Mouse (Mus musculus): Measurements from ENCODE around the gene Amotl2.
"Not testable (repeated sequence)": the region's sequence is repeated elsewhere in the genome, so short reads cannot be mapped to it uniquely, and the experiment has no call there.

Gene Amotl2

GRCm38 (mm10) chr9:102734739-102735075, 18.2 kb downstream of the Amotl2 start:
- DNase-seq (ENCODE audit: low read depth) = no peak

GRCm38 (mm10) chr9:102735231-102735630, 18.8 kb downstream of the Amotl2 start:
- no peak for DNase-seq (ENCODE audit: low read depth)

- DNase-seq (ENCODE audit: low read depth) = no peak
These were observed 19.5 kb downstream of the Amotl2 start for GRCm38 (mm10) chr9:102735996-102736395.

DNA sequence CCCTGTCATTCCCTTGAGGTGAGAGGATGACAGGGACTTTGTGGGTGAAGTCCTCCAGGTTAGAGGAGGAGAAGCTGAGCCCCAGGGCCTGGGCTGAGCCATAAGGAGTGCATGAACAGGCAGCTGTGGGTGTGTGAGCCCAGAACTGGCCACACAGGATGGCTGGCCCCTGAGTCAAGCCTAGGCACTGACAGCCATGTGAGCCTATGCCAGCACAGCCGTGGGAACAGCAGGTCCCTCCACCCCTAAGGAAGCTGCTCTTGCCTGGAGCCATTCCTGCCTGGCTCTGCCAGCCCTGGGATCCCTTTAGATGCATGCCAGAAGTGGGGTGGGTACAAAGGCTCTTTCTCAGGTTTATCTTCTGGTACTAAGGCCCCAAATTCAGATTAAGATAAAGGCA, 20.9 kb downstream of the Amotl2 start:
- DNase-seq (ENCODE audit: low read depth) = no peak

- DNase-seq (ENCODE audit: low read depth) = no peak
These were observed 30.3 kb downstream of the Amotl2 start for GRCm38 (mm10) chr9:102746753-102747152.

GRCm38 (mm10) chr9:102747902-102748301, 31.4 kb downstream of the Amotl2 start:
- DNase-seq (ENCODE audit: low read depth) = no peak

- no peak for DNase-seq (ENCODE audit: low read depth)
These were observed 32.7 kb downstream of the Amotl2 start for GRCm38 (mm10) chr9:102749216-102749615.

DNA sequence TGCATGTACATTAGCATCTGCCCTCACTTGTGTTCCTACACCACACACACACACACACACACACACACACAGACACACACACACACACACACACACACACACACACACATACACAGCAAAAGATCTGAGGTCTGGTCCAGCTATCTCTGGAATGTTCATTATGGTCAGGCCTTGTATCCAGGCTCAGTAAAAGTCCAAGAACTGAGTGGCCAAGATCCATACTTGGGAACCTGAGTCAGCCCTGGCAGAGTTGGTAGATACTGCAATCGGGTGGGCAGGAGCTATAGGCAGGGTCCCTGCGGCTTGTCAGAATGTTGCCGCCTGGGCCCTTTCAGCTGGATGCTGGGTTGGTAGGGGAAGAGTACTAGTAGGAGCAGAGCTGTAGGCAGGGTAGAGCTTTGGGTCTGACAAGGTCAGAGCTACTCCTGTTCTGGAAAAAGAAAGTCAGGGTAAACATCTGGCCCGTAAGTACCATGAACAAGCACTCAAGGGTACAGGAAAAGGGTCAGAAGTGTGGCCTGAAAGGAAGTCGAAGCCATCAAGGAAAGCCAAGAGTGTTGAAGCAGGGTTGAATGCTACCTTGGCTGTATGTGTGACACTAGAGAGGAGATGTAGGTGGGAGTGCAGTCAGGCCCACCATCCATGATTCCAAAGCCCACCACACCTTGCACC, 35.3 kb downstream of the Amotl2 start:
- no peak for DNase-seq (ENCODE audit: low read depth)

DNA sequence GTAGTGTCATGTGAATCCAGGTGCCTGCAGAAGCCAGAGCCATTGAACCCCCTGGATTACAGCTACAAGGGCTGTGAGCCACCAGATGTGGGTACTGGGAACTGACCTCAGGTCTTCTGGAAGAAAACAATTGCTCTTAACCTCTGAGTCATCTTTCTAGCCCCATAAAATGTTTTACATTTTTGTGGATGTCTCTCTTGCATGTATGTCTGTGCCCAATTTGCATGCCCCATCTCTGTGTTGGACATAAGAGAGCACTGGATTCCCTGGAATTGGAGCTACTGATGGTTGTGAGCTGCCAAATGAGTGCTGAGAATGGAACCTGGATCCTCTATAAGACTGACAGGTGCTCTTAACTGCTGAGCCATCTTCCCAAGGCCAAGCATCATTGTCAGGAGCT, 36.8 kb downstream of the Amotl2 start:
- DNase-seq (ENCODE audit: low read depth) = no peak

DNA sequence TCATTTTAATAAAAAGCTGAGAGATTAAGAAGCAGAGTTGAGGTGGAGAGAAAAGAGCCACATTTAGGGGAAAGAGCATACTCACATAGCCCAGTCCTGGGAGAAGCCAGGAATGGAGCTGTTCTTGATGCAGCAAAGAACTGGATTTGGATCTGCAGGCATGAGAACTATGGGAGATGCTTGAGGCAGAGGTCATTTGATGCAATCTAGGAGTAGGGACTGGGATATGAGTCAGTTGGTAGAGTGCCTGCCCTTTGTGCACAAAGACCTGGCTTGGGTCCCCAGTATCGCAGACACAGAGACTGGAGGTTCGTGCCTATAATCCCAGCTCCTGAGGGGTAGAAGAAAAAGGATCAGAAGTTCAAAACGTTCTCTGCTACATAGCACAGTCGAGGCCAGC, 38.7 kb downstream of the Amotl2 start:
- no peak for DNase-seq (ENCODE audit: low read depth)

- DNase-seq (ENCODE audit: low read depth) = no peak
These were observed 39.3 kb downstream of the Amotl2 start for GRCm38 (mm10) chr9:102755591-102756270.

DNA sequence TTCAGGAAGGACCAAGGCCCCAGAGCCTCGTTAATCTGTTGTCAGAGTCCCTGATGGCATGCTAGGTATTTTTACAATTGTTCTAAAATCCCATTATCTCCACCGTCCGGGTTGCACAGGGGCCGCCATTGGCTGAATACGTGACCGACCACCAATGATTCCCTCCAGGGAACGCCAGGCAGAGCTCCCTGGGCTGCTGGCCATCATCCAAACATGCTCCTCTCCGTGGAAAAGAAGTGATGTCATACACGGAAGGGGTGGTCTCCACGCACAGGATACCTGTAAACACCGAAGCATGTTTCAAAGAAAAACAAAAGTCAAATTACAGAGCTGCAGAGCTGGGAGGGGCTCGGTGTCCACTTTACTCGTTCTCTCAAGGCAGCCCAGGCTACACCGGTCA, 39.9 kb downstream of the Amotl2 start:
- DNase-seq (ENCODE audit: low read depth) = no peak

DNA sequence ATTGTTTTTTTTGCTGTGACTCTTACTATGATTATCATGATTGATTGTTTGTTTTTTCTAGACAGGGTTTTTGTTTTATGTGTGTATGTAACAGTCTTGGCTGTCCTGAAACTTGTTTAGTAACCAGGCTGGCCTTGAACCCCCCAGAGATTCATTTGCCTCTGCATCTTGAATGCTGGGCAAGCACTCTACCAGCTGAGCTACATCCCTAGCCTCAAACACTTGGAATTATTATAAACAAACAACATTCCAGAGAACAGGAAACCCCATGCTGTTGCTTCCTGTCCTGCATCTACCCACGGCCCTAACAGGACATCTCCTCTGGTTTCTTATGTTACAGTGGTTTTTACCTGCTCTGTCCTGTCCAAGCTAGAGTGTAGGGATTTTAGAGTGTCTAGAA, 42.4 kb downstream of the Amotl2 start:
- no peak for DNase-seq (ENCODE audit: low read depth)

DNA sequence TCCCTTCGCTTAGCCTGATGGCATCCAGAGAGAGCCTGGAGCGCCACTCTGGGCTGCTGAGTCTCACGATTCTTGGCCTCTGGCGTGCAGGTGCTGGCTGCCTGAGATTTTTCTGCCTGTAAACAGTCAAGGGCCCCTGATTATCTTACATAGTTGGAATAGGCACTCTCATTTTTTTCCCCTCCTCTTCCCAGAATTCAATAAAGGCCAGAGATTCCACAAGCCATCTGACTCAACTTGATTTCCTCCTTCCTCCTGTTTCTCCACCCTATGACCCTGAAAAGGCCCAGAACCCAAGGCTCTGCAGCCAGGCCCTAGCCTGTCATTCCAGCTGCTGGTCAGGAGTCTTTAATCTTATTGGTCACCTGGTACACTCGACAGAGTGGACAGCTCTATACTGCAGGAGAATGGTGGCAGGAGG, 43.1 kb downstream of the Amotl2 start:
- DNase-seq (ENCODE audit: low read depth) = no peak

DNA sequence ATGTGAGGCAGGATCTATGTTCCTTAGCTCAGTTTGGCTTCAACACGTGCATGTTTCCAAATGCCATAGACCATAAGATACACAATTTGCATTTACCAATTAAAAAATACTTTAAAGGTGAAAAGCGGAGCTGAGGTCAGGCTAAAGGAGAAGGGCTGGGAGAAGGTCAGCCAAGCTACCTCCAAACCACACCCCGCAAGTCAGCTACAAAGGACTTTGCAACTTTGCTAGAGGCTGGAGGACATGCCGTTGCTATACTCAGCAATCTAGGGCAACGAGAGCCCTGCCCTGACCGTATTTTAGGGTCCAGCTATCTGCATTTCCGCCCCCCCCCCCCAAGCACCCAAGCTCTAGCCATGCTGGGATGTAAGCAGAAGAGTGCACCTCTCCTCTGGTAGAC, 45.1 kb downstream of the Amotl2 start:
- DNase-seq (ENCODE audit: low read depth) = no peak

GRCm38 (mm10) chr9:102762836-102763235, 46.4 kb downstream of the Amotl2 start:
- no peak for DNase-seq (ENCODE audit: low read depth)

- DNase-seq (ENCODE audit: low read depth) = no peak
These were observed 47.0 kb downstream of the Amotl2 start for GRCm38 (mm10) chr9:102763520-102763919.

- DNase-seq (ENCODE audit: low read depth) = not testable (repeated sequence)
These were observed 48.1 kb downstream of the Amotl2 start for GRCm38 (mm10) chr9:102764540-102764939.

GRCm38 (mm10) chr9:102766741-102767140, 50.3 kb downstream of the Amotl2 start:
- DNase-seq (ENCODE audit: low read depth) = no peak

- DNase-seq (ENCODE audit: low read depth) = no peak
These were observed 52.8 kb downstream of the Amotl2 start for GRCm38 (mm10) chr9:102769257-102769656.

- DNase-seq (ENCODE audit: low read depth) = no peak
These were observed 53.7 kb downstream of the Amotl2 start for GRCm38 (mm10) chr9:102770190-102770589.

DNA sequence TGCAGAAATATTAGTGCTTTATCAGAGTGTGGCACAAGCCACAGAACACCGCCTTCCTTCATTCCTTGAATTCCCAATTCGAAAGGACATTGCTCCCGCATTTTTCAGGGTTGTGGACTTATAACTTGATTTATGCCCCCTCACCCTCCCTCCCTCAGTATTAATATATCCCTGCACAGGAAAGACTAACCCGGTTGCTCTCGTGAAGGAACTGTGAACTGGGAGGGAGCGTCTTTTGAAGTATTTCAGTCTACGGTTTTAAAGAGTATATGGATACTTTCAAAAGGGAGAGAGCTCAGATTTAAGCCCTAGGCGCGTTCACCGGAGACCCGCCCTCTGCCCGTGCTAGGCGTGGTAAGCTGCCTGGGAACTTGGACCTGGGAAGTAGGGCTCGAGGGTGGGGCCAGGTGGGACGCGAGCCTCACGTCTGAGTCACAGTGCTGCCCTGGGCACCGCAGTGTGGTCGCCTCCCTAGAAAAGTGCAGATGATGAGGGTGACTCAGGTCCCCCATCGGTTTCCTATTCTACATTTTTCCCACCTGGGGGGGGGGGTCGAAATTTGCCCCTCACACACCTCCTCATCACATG, 54.9 kb downstream of the Amotl2 start:
- DNase-seq (ENCODE audit: low read depth) = no peak

All from c-Kit-positive CD71-negative TER-119-negative erythroid progenitor cells, embryonic 14.5 days (primary cell).